Mouse (Mus musculus): ENCODE measurements around the gene Clec2g. TPM values are rescaled to one million over a fixed set of nuclear protein-coding genes. Genes with fewer than 3 reads are reported as not detected.
"Not testable (repeated sequence)": the region's sequence is repeated elsewhere in the genome, so short reads cannot be mapped to it uniquely, and the experiment has no call there.

Gene Clec2g
- not detected in 2 replicates for polyA plus RNA-seq (2015; fragmentation: Nextera tagmentation; extraction: Ambion mirVana)

- H3K9ac ChIP-seq; H3K4me1 ChIP-seq; H3K27me3 ChIP-seq (replicated peaks); H3K4me2 ChIP-seq; ATAC-seq (ENCODE audit: extremely low read depth, insufficient number of reproducible peaks, low FRiP score, low TSS enrichment); H3K27ac ChIP-seq (replicated peaks); H3K9me3 ChIP-seq; H3K36me3 ChIP-seq; H3K4me3 ChIP-seq: not testable (repeated sequence)
- WGBS = 88% methylated on average over 4 of the region's 4 CpGs
These were observed at the start of gene Clec2g for GRCm38 (mm10) chr6:128934081-128934480. TSS of gene Clec2g (plus strand) at chr6:128934381.

- H3K27ac ChIP-seq (replicated peaks); H3K4me1 ChIP-seq; H3K4me3 ChIP-seq; H3K9me3 ChIP-seq; H3K4me2 ChIP-seq; H3K9ac ChIP-seq; ATAC-seq (ENCODE audit: extremely low read depth, insufficient number of reproducible peaks, low FRiP score, low TSS enrichment); H3K36me3 ChIP-seq; H3K27me3 ChIP-seq (replicated peaks): not testable (repeated sequence)
- 70% methylated on average over 6 of the region's 6 CpGs for WGBS
These were observed 46.9 kb upstream of the Clec2g start, which contains the start of gene Clec2i for GRCm38 (mm10) chr6:128887091-128887790. TSS of gene Clec2i (plus strand) at chr6:128887588.

GRCm38 (mm10) chr6:128888834-128889233 lies 45.3 kb upstream of the Clec2g start:
- no peaks in the 10 kb centered on the region for H3K27me3 ChIP-seq (replicated peaks)
- H3K9ac ChIP-seq = no peak overlapping the region
- H3K4me3 ChIP-seq = no peak overlapping the region
- ATAC-seq (ENCODE audit: extremely low read depth, insufficient number of reproducible peaks, low FRiP score, low TSS enrichment) = no peak
- no peaks in the 10 kb centered on the region for H3K36me3 ChIP-seq
- H3K27ac ChIP-seq (replicated peaks) = no peak overlapping the region
- no peak overlapping the region for H3K4me2 ChIP-seq
- 71% methylated on average over 5 of the region's 5 CpGs for WGBS
- no peaks in the 10 kb centered on the region for H3K9me3 ChIP-seq
- no peaks in the 10 kb centered on the region for H3K4me1 ChIP-seq

- 57% methylated on average over 2 of the region's 2 CpGs for WGBS
- no peaks in the 10 kb centered on the region for H3K27me3 ChIP-seq (replicated peaks)
- no peak for ATAC-seq (ENCODE audit: extremely low read depth, insufficient number of reproducible peaks, low FRiP score, low TSS enrichment)
- H3K4me1 ChIP-seq = no peaks in the 10 kb centered on the region
- no peaks in the 10 kb centered on the region for H3K36me3 ChIP-seq
- no peak within 1 kb of the TSS for H3K4me3 ChIP-seq
- no peak within 1 kb of the TSS for H3K27ac ChIP-seq (replicated peaks)
- no peak within 1 kb of the TSS for H3K4me2 ChIP-seq
- H3K9ac ChIP-seq = no peak within 1 kb of the TSS
- H3K9me3 ChIP-seq = no peaks in the 10 kb centered on the region
These were observed 43.2 kb upstream of the Clec2g start, which contains the start of gene BC035044 for GRCm38 (mm10) chr6:128890948-128891355. TSS of gene BC035044 (minus strand) at chr6:128891126.

GRCm38 (mm10) chr6:128895404-128896001 lies 38.7 kb upstream of the Clec2g start:
- H3K4me2 ChIP-seq = no peak overlapping the region
- no peak overlapping the region for H3K4me3 ChIP-seq
- H3K27me3 ChIP-seq (replicated peaks) = no peaks in the 10 kb centered on the region
- H3K9ac ChIP-seq = no peak overlapping the region
- no peaks in the 10 kb centered on the region for H3K4me1 ChIP-seq
- WGBS = 72% methylated on average over 3 of the region's 3 CpGs
- H3K9me3 ChIP-seq = no peaks in the 10 kb centered on the region
- no peak for ATAC-seq (ENCODE audit: extremely low read depth, insufficient number of reproducible peaks, low FRiP score, low TSS enrichment)
- H3K27ac ChIP-seq (replicated peaks) = no peak overlapping the region
- no peaks in the 10 kb centered on the region for H3K36me3 ChIP-seq

- Histone ChIP-seq H3K4me2 (no peak overlapping the region), H3K27ac (replicated peaks) (no peak overlapping the region), H3K9ac (no peak overlapping the region), H3K4me1 (no peaks in the 10 kb centered on the region), H3K27me3 (replicated peaks) (no peaks in the 10 kb centered on the region), H3K4me3 (no peak overlapping the region), H3K9me3 (no peaks in the 10 kb centered on the region), H3K36me3 (no peaks in the 10 kb centered on the region)
- ATAC-seq (ENCODE audit: extremely low read depth, insufficient number of reproducible peaks, low FRiP score, low TSS enrichment) = no peak
- 72% methylated on average over 2 of the region's 2 CpGs for WGBS
These were observed 34.1 kb upstream of the Clec2g start for GRCm38 (mm10) chr6:128900044-128900443.

- H3K9ac ChIP-seq; H3K27me3 ChIP-seq (replicated peaks); ATAC-seq (ENCODE audit: extremely low read depth, insufficient number of reproducible peaks, low FRiP score, low TSS enrichment); H3K9me3 ChIP-seq; H3K27ac ChIP-seq (replicated peaks); H3K4me3 ChIP-seq; H3K36me3 ChIP-seq; H3K4me1 ChIP-seq; H3K4me2 ChIP-seq: not testable (repeated sequence)
- WGBS = 84% methylated on average over 6 of the region's 6 CpGs
These were observed 33.2 kb upstream of the Clec2g start for GRCm38 (mm10) chr6:128900796-128901552.

GRCm38 (mm10) chr6:128913598-128914254 lies 20.5 kb upstream of the Clec2g start:
- WGBS = 63% methylated on average over 2 of the region's 2 CpGs
- Histone ChIP-seq H3K4me1 (no peaks in the 10 kb centered on the region), H3K27ac (replicated peaks) (no peak overlapping the region), H3K4me2 (no peak overlapping the region), H3K9ac (no peak overlapping the region), H3K4me3 (no peak overlapping the region), H3K9me3 (no peaks in the 10 kb centered on the region), H3K27me3 (replicated peaks) (no peaks in the 10 kb centered on the region), H3K36me3 (no peaks in the 10 kb centered on the region)
- ATAC-seq (ENCODE audit: extremely low read depth, insufficient number of reproducible peaks, low FRiP score, low TSS enrichment) = no peak

- no peak overlapping the region for H3K4me2 ChIP-seq
- no peak overlapping the region for H3K4me3 ChIP-seq
- H3K4me1 ChIP-seq = no peaks in the 10 kb centered on the region
- no peak overlapping the region for H3K27ac ChIP-seq (replicated peaks)
- H3K36me3 ChIP-seq = no peaks in the 10 kb centered on the region
- H3K27me3 ChIP-seq (replicated peaks) = no peaks in the 10 kb centered on the region
- no peak for ATAC-seq (ENCODE audit: extremely low read depth, insufficient number of reproducible peaks, low FRiP score, low TSS enrichment)
- H3K9ac ChIP-seq = no peak overlapping the region
- H3K9me3 ChIP-seq = peaks cover 9% of the 10 kb centered on the region
- 76% methylated on average over 2 of the region's 2 CpGs for WGBS
These were observed 16.9 kb upstream of the Clec2g start for GRCm38 (mm10) chr6:128917322-128917721.

GRCm38 (mm10) chr6:128933050-128933449 lies 1.1 kb upstream of the Clec2g start:
- ATAC-seq (ENCODE audit: extremely low read depth, insufficient number of reproducible peaks, low FRiP score, low TSS enrichment) = no peak
- WGBS = 66% methylated on average over 2 of the region's 2 CpGs
- H3K27ac ChIP-seq (replicated peaks) = no peak overlapping the region
- H3K9ac ChIP-seq = no peak overlapping the region
- H3K27me3 ChIP-seq (replicated peaks) = no peaks in the 10 kb centered on the region
- H3K4me3 ChIP-seq = no peak overlapping the region
- H3K4me2 ChIP-seq = no peak overlapping the region
- H3K9me3 ChIP-seq = no peaks in the 10 kb centered on the region
- no peaks in the 10 kb centered on the region for H3K36me3 ChIP-seq
- H3K4me1 ChIP-seq = no peaks in the 10 kb centered on the region
